Mouse (Mus musculus) CH12.LX (cell line): ENCODE measurements around the gene Gdpd5. TPM values are rescaled to one million over a fixed set of nuclear protein-coding genes. Genes with fewer than 3 reads are reported as not detected.

Experiments used
- DNase-seq: peaks from one replicate; pipeline ENCODE4 v3.0.0-alpha.2; 2013; ENCODE audit errors: extremely low read depth
- H3K27ac ChIP-seq: 2 replicates; pipeline ENCODE4 v1.5.1; 2012; ENCODE audit warnings: low read depth, mild to moderate bottlenecking, control low read depth, moderate library complexity; ENCODE audit not compliant: insufficient read depth
- H3K27me3 ChIP-seq: replicated peaks from 2 replicates; pipeline ENCODE3; 2012; ENCODE audit warnings: inconsistent platforms
- H3K36me3 ChIP-seq, 2 experiments: replicated peaks in 1 of 2; 2 replicates each; pipeline versions ENCODE3 to v1.6.1; 2012; ENCODE audit warnings: inconsistent platforms in 1 of 2, low read length in 1 of 2, mild to moderate bottlenecking in 1 of 2, mixed read lengths in 1 of 2, moderate library complexity in 1 of 2; ENCODE audit not compliant: control insufficient read depth in 1 of 2, insufficient read depth in 1 of 2
- H3K4me1 ChIP-seq, 2 experiments: 2 replicates each; pipeline ENCODE4 v1.6.1; 2012; ENCODE audit warnings: inconsistent platforms in 1 of 2, moderate library complexity in 1 of 2; ENCODE audit not compliant: insufficient read depth in 2 of 2, control insufficient read depth in 1 of 2
- H3K4me2 ChIP-seq: 2 replicates; pipeline ENCODE4 v1.6.1; 2012; ENCODE audit warnings: low read depth, mild to moderate bottlenecking, control low read depth; ENCODE audit not compliant: poor library complexity, insufficient read depth, severe bottlenecking
- H3K4me3 ChIP-seq, 3 experiments: fragments of 150-350 bp in 1 of 3; sonication (generic) in 1 of 3; replicated peaks in 1 of 3; 2 replicates each; pipeline versions ENCODE3 to v1.5.1; 2011 to 2012; ENCODE audit warnings: low read depth in 2 of 3, low read length in 2 of 3, mild to moderate bottlenecking in 2 of 3, moderate library complexity in 2 of 3, control low read depth in 1 of 3, improper control_type of control experiment in 1 of 3, inconsistent platforms in 1 of 3, mixed read lengths in 1 of 3; ENCODE audit not compliant: poor library complexity in 1 of 3
- H3K79me2 ChIP-seq: replicated peaks from 2 replicates; pipeline ENCODE4 v1.6.1; 2012; ENCODE audit warnings: mild to moderate bottlenecking, moderate library complexity; ENCODE audit not compliant: control insufficient read depth, poor library complexity, insufficient read depth, severe bottlenecking; ENCODE audit errors: extremely low read depth
- H3K9ac ChIP-seq: 2 replicates; pipeline ENCODE4 v1.6.1; 2012; ENCODE audit warnings: low read depth, mild to moderate bottlenecking, control low read depth, moderate library complexity; ENCODE audit not compliant: insufficient read depth
- H3K9me3 ChIP-seq: replicated peaks from 2 replicates; pipeline ENCODE3; 2012; ENCODE audit warnings: low read length, inconsistent platforms, mixed read lengths
- CHD2 ChIP-seq: IDR thresholded peaks from 2 replicates; pipeline ENCODE4 v1.6.1; 2011; ENCODE audit warnings: low read length, improper control_type of control experiment
- E2F4 ChIP-seq: IDR thresholded peaks from 2 replicates; pipeline ENCODE4 v1.6.1; 2011; ENCODE audit warnings: low read depth, low read length, improper control_type of control experiment; ENCODE audit not compliant: insufficient replicate concordance
- ELF1 ChIP-seq: IDR thresholded peaks from 2 replicates; pipeline ENCODE4 v1.6.1; 2014; ENCODE audit warnings: low read depth, mild to moderate bottlenecking, inconsistent platforms, low read length, improper control_type of control experiment
- EP300 ChIP-seq: IDR thresholded peaks from 2 replicates; pipeline ENCODE4 v1.6.1; 2011; ENCODE audit warnings: low read length, improper control_type of control experiment
- ETS1 ChIP-seq: conservative IDR thresholded peaks from 2 replicates; pipeline ENCODE4 v1.6.1; 2012; ENCODE audit warnings: low read depth, mild to moderate bottlenecking, inconsistent platforms, low read length, improper control_type of control experiment, moderate library complexity
- GABPA ChIP-seq: IDR thresholded peaks from 2 replicates; pipeline ENCODE4 v1.6.1; 2012; ENCODE audit warnings: low read depth, low read length, improper control_type of control experiment, inconsistent platforms; ENCODE audit not compliant: insufficient replicate concordance
- JUN ChIP-seq: IDR thresholded peaks from 2 replicates; pipeline ENCODE4 v1.6.1; 2011; ENCODE audit warnings: low read depth, mild to moderate bottlenecking, low read length, improper control_type of control experiment, moderate library complexity; ENCODE audit not compliant: insufficient read depth
- MAFK ChIP-seq: IDR thresholded peaks from 2 replicates; pipeline ENCODE4 v1.6.1; 2011; ENCODE audit warnings: low read length, improper control_type of control experiment; ENCODE audit not compliant: insufficient replicate concordance
- MAX ChIP-seq: IDR thresholded peaks from 2 replicates; pipeline ENCODE4 v1.6.1; 2011; ENCODE audit warnings: low read length, improper control_type of control experiment
- NELFE ChIP-seq: IDR thresholded peaks from 2 replicates; pipeline ENCODE4 v1.6.1; 2011; ENCODE audit warnings: low read depth, low read length, improper control_type of control experiment
- PAX5 ChIP-seq: IDR thresholded peaks from 2 replicates; pipeline ENCODE4 v1.6.1; 2012; ENCODE audit warnings: low read length, inconsistent platforms, mixed read lengths
- POLR2AphosphoS2 ChIP-seq: IDR thresholded peaks from 2 replicates; pipeline ENCODE4 v1.6.1; 2011; ENCODE audit warnings: low read depth, low read length, improper control_type of control experiment
- TBP ChIP-seq: conservative IDR thresholded peaks from 2 replicates; pipeline ENCODE4 v1.6.1; 2011; ENCODE audit warnings: low read depth, low read length, improper control_type of control experiment
- UBTF ChIP-seq: IDR thresholded peaks from 2 replicates; pipeline ENCODE4 v1.6.1; 2012; ENCODE audit warnings: low read depth, mild to moderate bottlenecking, inconsistent platforms, low read length, improper control_type of control experiment, moderate library complexity
- USF1 ChIP-seq: IDR thresholded peaks from 2 replicates; pipeline ENCODE4 v1.6.1; 2014; ENCODE audit warnings: low read depth, mild to moderate bottlenecking, inconsistent platforms, low read length, improper control_type of control experiment
- USF2 ChIP-seq: conservative IDR thresholded peaks from 2 replicates; pipeline ENCODE4 v1.6.1; 2011; ENCODE audit warnings: low read depth, low read length, improper control_type of control experiment
- ZC3H11A ChIP-seq: IDR thresholded peaks from 2 replicates; pipeline ENCODE4 v1.6.1; 2012; ENCODE audit warnings: low read depth, mild to moderate bottlenecking, inconsistent platforms, low read length, improper control_type of control experiment
- ZKSCAN1 ChIP-seq: IDR thresholded peaks from 2 replicates; pipeline ENCODE4 v1.6.1; 2012; ENCODE audit warnings: low read depth, inconsistent platforms, low read length, improper control_type of control experiment, borderline replicate concordance
- ZNF384 ChIP-seq: IDR thresholded peaks from 2 replicates; pipeline ENCODE4 v1.6.1; 2012; ENCODE audit warnings: low read depth, low read length, improper control_type of control experiment, inconsistent platforms
- dilution Hi-C: fragments of 300-500 bp; cut with MboI; formaldehyde crosslinking; loops from 2 replicates; pipeline ENCODE4 v1.14.3; 2020; ENCODE audit warnings: low sequenced_read_pairs; ENCODE audit not compliant: extremely low pct_unique_long_range_greater_than_20kb, extremely low pct_ligation_motif_present
- in situ Hi-C: fragments of 300-500 bp; cut with MboI; formaldehyde crosslinking; loops from 3 replicates; pipeline ENCODE4 v1.14.3; 2019; ENCODE audit warnings: low sequenced_read_pairs, low pct_ligation_motif_present, low pct_unique_long_range_greater_than_20kb, mixed read lengths
- polyA plus RNA-seq: library from polyadenylated mRNA; unstranded; fragments of >175 nt; gene quantifications from 2 replicates; pipeline ENCODE4 v1.2.1, GENCODE M21; 2012; ENCODE audit warnings: low read depth; ENCODE audit not compliant: insufficient read length
- total RNA-seq, 2 experiments: library from RNA; depleted of rRNA; stranded (reverse); fragments of 300-350 nt in 1 of 2; fragments of >200 nt in 1 of 2; gene quantifications; 2 replicates each; pipeline ENCODE4 v1.2.3; 2012 to 2014

Gdpd5 gene
- total and polyA plus RNA-seq, 3 experiments, result 2.4 to 9.1 (median 9.0) TPM

DNA sequence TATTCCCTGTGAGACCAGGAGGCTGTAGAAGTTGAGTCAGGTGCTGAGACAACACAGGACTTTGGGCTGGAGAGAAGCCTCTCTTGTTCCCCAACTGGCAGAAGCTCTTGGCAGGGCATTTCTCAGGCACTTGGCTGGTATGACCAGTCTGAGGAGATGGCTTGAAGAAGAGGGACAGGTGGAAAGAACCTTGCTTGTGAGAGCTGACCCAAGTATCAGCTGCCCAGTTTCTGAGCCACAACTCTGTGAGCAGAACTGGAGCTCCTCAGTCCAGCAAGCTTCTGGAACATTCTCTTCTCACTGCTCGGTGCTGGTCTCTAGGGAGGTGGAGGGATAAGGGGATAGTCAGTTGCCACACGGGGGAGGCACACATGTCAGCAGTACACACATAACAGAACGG, 38.1 kb downstream of the Gdpd5 start:
- Histone ChIP-seq H3K27ac (no peak overlapping the region), H3K4me2 (no peak overlapping the region), H3K4me1 (peaks cover 9 to 19% of the 10 kb centered on the region in 2 experiments), H3K9me3 (no peaks in the 10 kb centered on the region), H3K4me3 (no peak overlapping the region), H3K36me3 (peaks cover 0 to 16% of the 10 kb centered on the region in 2 experiments), H3K9ac (no peak overlapping the region), H3K79me2 (no peaks in the 10 kb centered on the region)
- DNase-seq, result no peak
- dilution Hi-C loops, result no loop called here
- in situ Hi-C loops, result no loop called here
- TF ChIP-seq ETS1 (no peak), USF2 (no peak), CHD2 (no peak), ZC3H11A (no peak), E2F4 (no peak)
- TF ChIP-seq, all 38 proteins: peak for 0
- no peaks in the 10 kb centered on the region for H3K27me3 ChIP-seq

DNA sequence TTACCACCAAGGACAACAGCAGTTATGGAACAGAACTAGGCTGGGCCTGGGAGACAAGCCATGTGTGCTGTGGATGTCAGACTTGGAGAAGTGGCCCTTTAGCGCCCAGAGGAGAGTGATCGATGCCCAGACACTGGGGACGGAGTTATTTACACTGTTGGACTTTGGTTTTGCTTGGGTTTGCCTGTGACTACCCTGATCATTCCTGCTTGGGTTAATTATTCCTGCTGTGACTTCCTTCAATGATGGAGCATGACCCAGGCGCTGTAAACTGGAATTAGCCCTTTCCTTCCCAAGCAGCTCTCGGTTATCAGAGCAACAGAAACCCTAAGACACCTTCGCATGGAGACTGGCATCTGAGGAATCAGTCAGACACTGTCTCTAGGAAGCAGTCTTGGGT, 39.8 kb downstream of the Gdpd5 start:
- DNase-seq, result no peak
- Histone ChIP-seq H3K9ac (no peak overlapping the region), H3K4me1 (peaks cover 3 to 22% of the 10 kb centered on the region in 2 experiments; a peak in 3 of 4 replicates), H3K27me3 (no peaks in the 10 kb centered on the region), H3K27ac (no peak overlapping the region), H3K4me2 (no peak overlapping the region), H3K79me2 (no peaks in the 10 kb centered on the region), H3K9me3 (no peaks in the 10 kb centered on the region), H3K36me3 (peaks cover 0 to 17% of the 10 kb centered on the region in 2 experiments), H3K4me3 (no peak overlapping the region)
- in situ Hi-C loops, result no loop called here
- dilution Hi-C loops, result no loop called here
- no peak for TF ChIP-seq NELFE
- no peak for TF ChIP-seq ZKSCAN1
- no peak for TF ChIP-seq ELF1
- TF ChIP-seq POLR2AphosphoS2, result no peak
- TF ChIP-seq USF1, result no peak
- TF ChIP-seq EP300, result no peak
- TF ChIP-seq MAFK, result no peak
- no peak for TF ChIP-seq TBP
- no peak for TF ChIP-seq PAX5
- no peak for TF ChIP-seq USF2
- TF ChIP-seq ZNF384, result no peak
- TF ChIP-seq GABPA, result no peak
- no peak for TF ChIP-seq UBTF
- TF ChIP-seq MAX, result no peak
- no peak for TF ChIP-seq JUN
